Mouse (Mus musculus) spleen, embryonic (tissue): Measurements from ENCODE around the gene Gdf9.

Experiments
- CTCF ChIA-PET: fragments of 350-600 bp; sonication (Branson Sonifier 250); formaldehyde crosslinking; loops from one replicate; lab custom pipeline; 2022; lab: Charles Lee

Gene Gdf9

GRCm38 (mm10) chr11:53475620-53476019 lies 44.8 kb downstream of the Gdf9 start:
- CTCF ChIA-PET, result interaction anchor here (0.6 kb wide), 1 partner anchor 1259 kb away, joined by 3 read pairs; no protein-coding TSS in a partner anchor

DNA sequence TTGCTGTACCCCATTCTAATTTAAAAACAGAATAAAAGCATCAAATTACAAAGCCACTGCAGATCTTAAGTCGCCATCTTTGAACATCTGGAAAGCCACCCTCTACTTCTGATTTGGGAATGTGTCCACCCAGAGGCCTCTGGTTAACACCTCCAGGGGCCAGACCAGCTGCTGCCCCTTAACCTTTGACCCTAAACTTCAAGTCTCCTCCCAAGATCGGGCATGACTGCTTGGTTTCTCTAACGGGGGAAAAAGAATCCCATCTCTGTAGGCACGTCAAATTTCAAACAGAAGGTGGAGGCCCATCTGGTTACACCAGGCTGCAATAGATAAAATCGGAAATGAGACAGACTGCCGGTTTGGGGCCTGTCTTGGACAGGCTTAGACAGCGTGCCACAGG lies 47.0 kb downstream of the Gdf9 start:
- CTCF ChIA-PET, result no interaction called here

- CTCF ChIA-PET, result no interaction called here
These were observed 47.8 kb downstream of the Gdf9 start for GRCm38 (mm10) chr11:53478383-53479170.

DNA sequence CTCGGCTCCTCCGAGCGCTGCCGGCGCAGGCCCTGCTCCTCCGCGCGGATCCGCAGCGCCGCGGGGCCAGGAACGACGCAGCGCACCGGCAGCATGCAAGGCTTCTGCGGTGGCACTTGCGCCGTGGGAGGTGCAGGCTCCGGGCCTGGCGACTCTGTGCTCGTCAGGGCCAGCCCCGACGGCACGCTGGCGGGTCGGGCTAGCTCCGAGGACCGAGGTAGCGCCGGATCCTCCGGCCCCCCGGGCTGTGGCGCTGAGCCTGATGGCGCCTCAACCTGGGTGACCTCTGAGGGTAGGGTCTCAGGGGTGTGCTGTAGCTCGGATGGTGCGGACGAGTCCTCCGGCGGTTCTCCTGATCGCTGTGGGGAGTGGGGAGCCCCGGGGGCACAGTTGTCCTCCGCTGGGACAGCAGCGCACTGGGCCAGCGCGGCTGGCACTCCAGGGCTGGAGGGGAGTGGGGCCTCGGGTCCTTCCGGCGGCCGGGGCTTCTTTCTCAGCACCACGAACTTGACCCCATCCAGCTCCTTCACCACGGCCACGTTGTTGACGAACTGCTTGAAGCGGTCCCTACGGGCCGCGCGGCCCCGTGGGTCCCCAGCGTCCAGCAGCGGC lies 48.5 kb downstream of the Gdf9 start:
- CTCF ChIA-PET, result no interaction called here

DNA sequence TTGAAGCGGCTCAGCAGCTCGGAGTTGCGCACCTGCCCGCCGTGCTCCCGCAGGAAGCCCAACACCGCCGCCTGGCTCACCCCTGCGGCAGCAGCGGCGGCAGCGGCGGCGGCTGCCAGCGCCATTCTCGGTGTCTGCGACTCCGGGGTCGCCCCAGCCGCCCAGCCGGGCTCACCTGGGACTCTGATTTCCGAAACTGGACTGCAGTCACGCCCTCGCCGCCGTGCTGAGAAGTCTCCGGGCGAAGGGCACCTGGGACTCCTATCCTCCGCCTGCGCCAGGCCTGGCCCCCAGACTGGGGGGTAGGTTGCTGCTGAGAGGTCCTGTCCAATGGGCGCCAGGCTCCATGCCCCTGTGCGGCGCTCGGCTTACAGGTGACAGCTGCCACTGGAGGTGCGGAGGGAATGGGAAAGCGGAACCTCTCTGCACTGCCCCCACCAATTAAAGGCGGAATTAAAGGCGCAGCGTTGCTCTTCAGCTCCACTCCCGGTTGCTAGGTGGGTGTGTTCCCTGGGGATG lies 49.0 kb downstream of the Gdf9 start, which contains the start of the genes Gm9945 and Sowaha:
TSS of gene Gm9945 (plus strand) at position 384 of the 519 bp plus-strand sequence.
TSS of gene Sowaha (minus strand) at position 492 of the 519 bp plus-strand sequence.
- CTCF ChIA-PET, result no interaction called here

DNA sequence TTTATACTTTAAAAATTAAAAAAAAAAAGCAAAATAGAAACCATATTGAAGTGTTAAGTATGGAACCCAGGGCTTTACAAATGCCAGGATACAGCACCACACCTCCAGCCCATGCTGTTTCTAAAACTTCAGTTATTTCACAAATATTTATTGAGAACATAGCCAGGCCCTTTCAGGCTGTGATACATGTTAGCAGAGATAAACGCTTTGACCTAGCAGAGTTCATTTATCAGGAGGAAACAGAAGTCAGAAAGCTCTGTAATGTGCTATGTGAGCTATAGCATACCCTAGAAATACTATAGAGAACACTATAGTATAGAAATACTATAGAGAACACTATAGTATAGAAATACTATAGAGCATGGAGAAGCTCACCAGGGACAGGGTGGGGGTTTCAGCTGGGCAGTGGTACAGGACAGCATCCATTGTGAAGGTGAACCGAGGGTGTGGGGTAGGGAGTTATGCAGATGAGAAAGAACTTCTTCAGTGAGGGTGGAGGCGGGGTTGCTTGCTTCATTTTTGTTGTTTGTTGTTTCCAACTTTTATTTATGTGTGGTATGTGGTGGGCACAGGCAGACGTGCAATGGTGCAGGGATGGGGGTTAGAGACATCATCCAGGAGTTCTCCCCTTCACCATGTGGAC lies 50.4 kb downstream of the Gdf9 start:
- CTCF ChIA-PET, result interaction anchor here (0.6 kb wide), 1 partner anchor 763 kb away, joined by 5 read pairs; no protein-coding TSS in a partner anchor

DNA sequence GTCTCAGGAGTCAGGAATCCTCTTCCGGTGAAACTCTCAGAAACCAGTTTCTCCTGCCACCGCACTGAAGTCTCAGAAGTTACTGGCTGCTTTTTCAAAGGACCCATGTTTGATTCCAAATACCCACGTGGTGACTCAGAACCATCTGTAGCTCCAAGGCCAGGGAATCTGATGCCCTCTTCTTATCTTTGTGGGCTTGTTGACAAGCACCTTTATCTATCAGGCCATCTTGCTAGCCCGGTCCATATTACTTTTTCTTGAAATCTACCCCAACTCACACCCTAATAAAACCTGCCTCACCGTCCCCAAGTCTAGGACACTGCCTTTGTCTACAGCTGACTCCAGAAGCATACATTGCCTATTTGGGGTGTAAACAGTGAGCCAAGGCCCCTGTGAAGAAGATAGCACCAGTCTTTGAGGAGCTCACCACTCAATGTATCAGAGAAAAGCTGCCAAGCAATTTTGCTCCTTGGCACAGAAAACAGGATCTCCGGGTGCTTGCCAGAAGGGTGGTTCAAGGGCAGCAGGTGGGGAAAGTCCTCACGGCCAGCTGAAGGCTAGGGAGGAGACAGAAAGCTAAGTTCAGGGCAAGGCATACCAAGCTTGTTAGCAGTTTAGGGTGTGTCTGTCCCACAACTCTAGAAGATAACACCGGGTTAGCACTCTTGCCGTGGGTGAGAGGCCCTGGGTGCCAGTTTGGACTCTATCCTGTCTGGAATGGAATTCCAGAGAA lies 52.5 kb downstream of the Gdf9 start:
- CTCF ChIA-PET, result interaction anchor here (0.6 kb wide), 1 partner anchor 79 kb away, joined by 4 read pairs; no protein-coding TSS in a partner anchor

GRCm38 (mm10) chr11:53485719-53486118 lies 54.9 kb downstream of the Gdf9 start:
- CTCF ChIA-PET, result no interaction called here

GRCm38 (mm10) chr11:53486351-53486750 lies 55.5 kb downstream of the Gdf9 start:
- CTCF ChIA-PET, result no interaction called here

- CTCF ChIA-PET, result no interaction called here
These were observed 56.2 kb downstream of the Gdf9 start for GRCm38 (mm10) chr11:53486822-53487594.
